Mouse (Mus musculus): ENCODE data around the gene Retn. TPM values are rescaled to one million over a fixed set of nuclear protein-coding genes. Genes with fewer than 3 reads are reported as not detected.

Gene Retn
- polyA plus RNA-seq (2014; fragmentation: Illumina TruSeq; extraction: RNeasy Lipid Tissue Mini Kit (QIAGEN cat#74804); ENCODE audit: low read depth, low replicate concordance) = 32.8 TPM

GRCm38 (mm10) chr8:3655526-3655925, at the start of gene Retn:
Gene Retn, plus strand, starts transcription at chr8:3655770.

DNA sequence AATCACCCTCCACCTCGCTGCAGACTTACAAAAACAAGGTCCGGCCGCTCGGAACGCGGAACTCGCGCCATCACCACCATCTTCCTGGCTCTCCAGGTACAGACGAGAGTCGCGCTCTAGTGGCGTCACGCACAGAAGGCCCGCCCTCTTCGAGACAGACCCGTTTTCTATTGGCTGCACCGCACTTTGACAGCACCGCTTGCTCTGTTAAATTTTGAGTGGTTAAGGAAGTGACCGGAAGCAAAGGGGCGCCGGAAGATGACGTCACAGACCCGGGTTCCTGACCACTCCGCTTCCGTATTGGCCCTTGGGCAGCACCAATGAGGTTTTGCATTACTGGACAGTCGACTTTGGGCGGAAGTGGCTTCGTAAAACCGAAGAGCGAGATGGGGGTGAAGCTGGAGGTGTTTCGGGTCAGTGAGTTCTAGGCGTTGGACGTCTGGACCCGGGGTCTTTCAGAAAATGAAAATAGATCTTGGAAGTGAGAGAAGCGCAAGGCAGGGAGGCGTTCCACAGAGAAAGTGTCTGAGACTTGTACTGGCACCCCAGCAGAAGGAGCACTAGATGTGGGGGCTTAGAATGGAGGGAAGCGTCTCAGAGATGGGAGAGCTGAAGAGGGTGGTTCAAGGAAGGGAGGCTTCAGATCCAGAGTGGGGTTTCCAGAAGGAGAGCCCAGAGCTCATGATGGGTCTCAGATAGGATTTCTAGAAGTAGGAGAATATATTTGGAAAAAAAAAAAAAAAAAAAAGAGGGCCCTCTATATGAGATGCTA, 34.2 kb upstream of the Retn start, which contains the start of the genes Xab2 and Pet100:
Xab2 (minus strand) TSS at position 118 of the 772 bp plus-strand sequence.
Pet100 (plus strand) TSS at position 350 of the 772 bp plus-strand sequence.

GRCm38 (mm10) chr8:3625445-3625844, 30.1 kb upstream of the Retn start, which contains the start of gene Pcp2:
Gene Pcp2, minus strand, starts transcription at chr8:3625545.

DNA sequence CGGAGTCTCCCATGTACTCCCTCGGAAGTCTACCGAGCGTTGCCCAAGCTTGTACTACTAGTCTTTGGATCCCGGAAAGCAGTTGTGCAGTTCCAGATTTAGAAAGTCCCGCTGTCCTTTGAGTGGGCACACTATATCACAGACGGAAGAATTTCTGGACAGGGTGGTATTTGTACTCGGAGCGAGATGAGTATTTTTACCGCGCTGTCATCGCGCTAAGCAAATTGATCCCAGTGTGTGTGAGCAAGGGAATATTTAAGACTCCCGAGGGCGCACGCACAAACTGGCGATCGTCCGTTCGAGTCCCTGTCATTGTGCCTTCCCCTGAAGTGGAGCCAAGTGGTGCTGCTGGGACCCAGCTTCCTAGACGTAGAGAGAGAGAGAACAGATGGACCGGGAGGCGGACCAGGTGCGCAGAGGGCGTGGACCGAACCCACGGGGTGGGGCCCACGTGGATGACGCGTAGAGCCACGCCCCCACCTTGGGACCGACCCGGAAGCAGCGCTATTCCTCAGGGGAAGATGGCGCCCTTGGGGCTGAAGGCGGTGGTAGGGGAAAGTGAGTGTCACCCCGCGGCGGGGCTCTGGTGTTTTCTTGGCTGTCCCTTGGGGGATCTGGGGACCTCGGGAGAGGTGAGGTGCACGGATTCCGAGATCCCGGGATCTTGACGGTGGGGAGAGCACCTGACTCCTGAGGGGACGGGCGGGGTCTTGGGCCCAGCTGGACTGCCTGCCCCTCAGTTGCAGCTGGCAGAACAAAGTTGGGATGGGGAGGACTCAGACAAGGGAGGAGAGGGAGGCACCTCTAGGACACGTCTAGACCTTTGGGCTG, 24.7 kb upstream of the Retn start, which contains the start of gene Stxbp2:
Stxbp2 (plus strand) TSS at position 309 of the 831 bp plus-strand sequence.

DNA sequence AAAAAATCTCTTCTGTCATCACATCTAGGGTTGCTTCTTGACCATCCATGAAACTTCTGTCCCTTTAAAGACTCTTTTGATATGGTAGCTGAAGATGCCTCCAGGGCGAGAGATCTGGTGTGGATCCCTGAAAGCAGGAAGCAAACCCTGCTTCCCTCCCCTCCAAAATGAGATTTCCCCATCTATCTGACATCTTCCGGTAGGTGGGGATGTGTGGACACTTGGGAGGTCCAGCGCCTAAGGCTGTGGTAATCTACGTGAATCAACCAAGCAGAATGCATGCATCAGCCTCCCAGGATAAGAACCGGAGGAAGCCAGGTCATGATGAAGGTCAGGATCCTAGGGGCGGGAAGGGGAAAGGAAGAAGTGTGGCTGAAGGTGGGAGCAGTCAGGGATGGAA, 9.9 kb downstream of the Retn start, which contains the start of gene Mcemp1:
Mcemp1 (plus strand) TSS at position 248 of the 400 bp plus-strand sequence.

GRCm38 (mm10) chr8:3671980-3672491, 16.5 kb downstream of the Retn start, which contains the start of gene Fcor:
Gene Fcor, minus strand, starts transcription at chr8:3672362.

DNA sequence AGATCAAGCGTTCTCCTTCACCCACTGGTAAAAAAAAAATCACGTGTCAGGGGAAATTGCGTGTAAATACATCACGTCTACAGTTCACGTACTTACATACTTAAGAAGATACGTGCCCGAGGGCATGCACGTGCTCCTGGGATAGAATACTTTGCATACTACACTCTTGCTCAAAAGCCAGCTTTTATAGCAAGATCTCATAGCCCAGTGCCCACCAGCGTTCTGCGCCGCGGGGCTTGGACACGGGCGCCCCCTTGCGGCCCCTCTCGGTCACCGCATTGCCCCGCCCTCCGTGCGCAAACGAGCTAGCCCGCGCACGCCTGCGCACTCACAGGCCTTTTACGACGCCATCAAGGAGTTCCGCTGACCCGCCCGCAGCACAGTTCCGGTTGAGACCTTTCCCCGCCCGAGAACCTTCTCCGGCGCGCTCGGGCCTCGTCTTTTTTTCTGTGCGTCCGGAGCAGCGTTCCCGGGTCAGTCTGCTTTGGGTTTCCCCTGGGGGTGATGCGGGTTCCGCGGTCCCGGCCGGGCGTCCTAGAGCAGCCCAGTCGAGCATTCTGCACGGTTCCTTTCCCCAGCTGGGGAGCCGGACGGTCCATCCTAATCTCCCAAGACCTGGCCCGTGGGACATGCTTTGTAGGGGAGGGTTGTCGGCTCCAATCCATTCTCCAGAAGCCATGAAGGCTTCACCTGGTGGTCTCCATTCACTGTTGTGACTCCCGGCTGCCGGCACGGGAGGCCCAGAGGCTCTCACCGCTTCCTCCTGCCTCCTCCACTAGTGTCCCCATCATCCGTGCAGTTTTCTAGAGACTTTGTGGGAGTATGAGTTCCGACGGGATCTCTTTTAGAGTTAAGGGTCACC, 20.8 kb downstream of the Retn start, which contains the start of gene Trappc5:
Trappc5 (plus strand) TSS at position 169 of the 862 bp plus-strand sequence.

GRCm38 (mm10) chr8:3694121-3694520, 38.6 kb downstream of the Retn start, which contains the start of gene Fcer2a:
Gene Fcer2a, minus strand, starts transcription at chr8:3694175.

Other genes with a start within 250 kb of the Retn start
- gene Pex11g, start 188.1 kb upstream of the Retn start, polyA plus RNA-seq (2014; fragmentation: Illumina TruSeq; extraction: RNeasy Lipid Tissue Mini Kit (QIAGEN cat#74804); ENCODE audit: low read depth, low replicate concordance) = 0.82 TPM
- not detected for gene Tex45, start 184.9 kb upstream of the Retn start, polyA plus RNA-seq (2014; fragmentation: Illumina TruSeq; extraction: RNeasy Lipid Tissue Mini Kit (QIAGEN cat#74804); ENCODE audit: low read depth, low replicate concordance)
- gene Zfp358, start 162.6 kb upstream of the Retn start, polyA plus RNA-seq (2014; fragmentation: Illumina TruSeq; extraction: RNeasy Lipid Tissue Mini Kit (QIAGEN cat#74804); ENCODE audit: low read depth, low replicate concordance) = 2.8 TPM
- gene Mcoln1, start 155.3 kb upstream of the Retn start, polyA plus RNA-seq (2014; fragmentation: Illumina TruSeq; extraction: RNeasy Lipid Tissue Mini Kit (QIAGEN cat#74804); ENCODE audit: low read depth, low replicate concordance) = 12.9 TPM
- 5.8 TPM for gene Pnpla6, start 140.4 kb upstream of the Retn start, polyA plus RNA-seq (2014; fragmentation: Illumina TruSeq; extraction: RNeasy Lipid Tissue Mini Kit (QIAGEN cat#74804); ENCODE audit: low read depth, low replicate concordance)
- gene C330021F23Rik, start 87.8 kb upstream of the Retn start, polyA plus RNA-seq (2014; fragmentation: Illumina TruSeq; extraction: RNeasy Lipid Tissue Mini Kit (QIAGEN cat#74804); ENCODE audit: low read depth, low replicate concordance) = not detected
- gene Camsap3, start 68.5 kb upstream of the Retn start, polyA plus RNA-seq (2014; fragmentation: Illumina TruSeq; extraction: RNeasy Lipid Tissue Mini Kit (QIAGEN cat#74804); ENCODE audit: low read depth, low replicate concordance) = 0.58 TPM
- gene Xab2, start 34.5 kb upstream of the Retn start, polyA plus RNA-seq (2014; fragmentation: Illumina TruSeq; extraction: RNeasy Lipid Tissue Mini Kit (QIAGEN cat#74804); ENCODE audit: low read depth, low replicate concordance) = 0.87 TPM
- gene Pet100, start 34.2 kb upstream of the Retn start, polyA plus RNA-seq (2014; fragmentation: Illumina TruSeq; extraction: RNeasy Lipid Tissue Mini Kit (QIAGEN cat#74804); ENCODE audit: low read depth, low replicate concordance) = 18.3 TPM
- not detected for gene Pcp2, start 30.2 kb upstream of the Retn start, polyA plus RNA-seq (2014; fragmentation: Illumina TruSeq; extraction: RNeasy Lipid Tissue Mini Kit (QIAGEN cat#74804); ENCODE audit: low read depth, low replicate concordance)
- gene Stxbp2, start 24.8 kb upstream of the Retn start, polyA plus RNA-seq (2014; fragmentation: Illumina TruSeq; extraction: RNeasy Lipid Tissue Mini Kit (QIAGEN cat#74804); ENCODE audit: low read depth, low replicate concordance) = 15.1 TPM
- not detected for gene Mcemp1, start 10.0 kb downstream of the Retn start, polyA plus RNA-seq (2014; fragmentation: Illumina TruSeq; extraction: RNeasy Lipid Tissue Mini Kit (QIAGEN cat#74804); ENCODE audit: low read depth, low replicate concordance)
- 3.4 TPM for gene Fcor, start 16.6 kb downstream of the Retn start, polyA plus RNA-seq (2014; fragmentation: Illumina TruSeq; extraction: RNeasy Lipid Tissue Mini Kit (QIAGEN cat#74804); ENCODE audit: low read depth, low replicate concordance)
- gene Trappc5, start 20.5 kb downstream of the Retn start, polyA plus RNA-seq (2014; fragmentation: Illumina TruSeq; extraction: RNeasy Lipid Tissue Mini Kit (QIAGEN cat#74804); ENCODE audit: low read depth, low replicate concordance) = 8.7 TPM
- gene Fcer2a, start 38.4 kb downstream of the Retn start, polyA plus RNA-seq (2014; fragmentation: Illumina TruSeq; extraction: RNeasy Lipid Tissue Mini Kit (QIAGEN cat#74804); ENCODE audit: low read depth, low replicate concordance) = 0.76 TPM
- not detected for gene Clec4g, start 64.9 kb downstream of the Retn start, polyA plus RNA-seq (2014; fragmentation: Illumina TruSeq; extraction: RNeasy Lipid Tissue Mini Kit (QIAGEN cat#74804); ENCODE audit: low read depth, low replicate concordance)
- gene Cd209a, start 93.2 kb downstream of the Retn start, polyA plus RNA-seq (2014; fragmentation: Illumina TruSeq; extraction: RNeasy Lipid Tissue Mini Kit (QIAGEN cat#74804); ENCODE audit: low read depth, low replicate concordance) = 2.3 TPM
- not detected for gene Cd209e, start 198.5 kb downstream of the Retn start, polyA plus RNA-seq (2014; fragmentation: Illumina TruSeq; extraction: RNeasy Lipid Tissue Mini Kit (QIAGEN cat#74804); ENCODE audit: low read depth, low replicate concordance)
- gene Cd209d, start 222.8 kb downstream of the Retn start, polyA plus RNA-seq (2014; fragmentation: Illumina TruSeq; extraction: RNeasy Lipid Tissue Mini Kit (QIAGEN cat#74804); ENCODE audit: low read depth, low replicate concordance) = not detected